18 mouse cellular contexts compared by ENCODE assay signal in genomic region chr12:117691336-117691735, GRCm38 (mm10).
DNase-seq lines count a peak whose midpoint lies in the region; ATAC-seq lines count a peak whose summit lies in the region.
"Had no signal": no experiment of that assay in that cellular context is flagged by ENCODE, and none has a peak within 500 bp of the region (broad histone marks: within the 10 kb centered on the region; RNA-seq: fewer than 3 reads in every experiment).

No protein-coding gene starts in this region.

- ATAC-seq in forebrain, embryonic 16.5 days, result no peak
- ATAC-seq in hindbrain, embryonic 15.5 days (ENCODE audit: low FRiP score, low read depth), result no peak
- no peak for ATAC-seq in neural tube, embryonic 13.5 days (ENCODE audit: low read depth)
- ATAC-seq: intestine, postnatal 0 days; lung, postnatal 0 days had no signal

- no peak overlapping the region for H3K4me3 ChIP-seq in heart, embryonic 10.5 days
- peak overlapping the region; percentile 13 for H3K4me3 ChIP-seq in forebrain, embryonic 16.5 days (replicated peaks; ENCODE audit: low read length)
- peak overlapping the region; percentile 51 for H3K4me3 ChIP-seq in hindbrain, embryonic 15.5 days
- H3K4me3 ChIP-seq in neural tube, embryonic 13.5 days, result peak overlapping the region; percentile 58
- H3K4me3 ChIP-seq: limb, embryonic 12.5 days; liver, embryonic 15.5 days had no signal

- H3K9ac ChIP-seq in forebrain, embryonic 16.5 days (replicated peaks; ENCODE audit: low read depth, low read length), result no peak overlapping the region
- H3K9ac ChIP-seq in hindbrain, embryonic 15.5 days, result peak overlapping the region; percentile 1; the same call in 1 of the 2 replicates
- peak overlapping the region; percentile 63 for H3K9ac ChIP-seq in neural tube, embryonic 13.5 days
- H3K9ac ChIP-seq: limb, embryonic 12.5 days; liver, embryonic 15.5 days had no signal

- no peaks in the 10 kb centered on the region for H3K9me3 ChIP-seq in heart, embryonic 10.5 days
- no peaks in the 10 kb centered on the region for H3K9me3 ChIP-seq in forebrain, embryonic 16.5 days (ENCODE audit: control insufficient read depth, low read length)
- no peaks in the 10 kb centered on the region for H3K9me3 ChIP-seq in hindbrain, embryonic 15.5 days
- H3K9me3 ChIP-seq in neural tube, embryonic 13.5 days, result no peaks in the 10 kb centered on the region
- H3K9me3 ChIP-seq: limb, embryonic 12.5 days; liver, embryonic 15.5 days had no signal

- H3K36me3 ChIP-seq in heart, embryonic 10.5 days, result no peaks in the 10 kb centered on the region
- H3K36me3 ChIP-seq in forebrain, embryonic 16.5 days (ENCODE audit: control insufficient read depth, insufficient read depth), result no peaks in the 10 kb centered on the region
- no peaks in the 10 kb centered on the region for H3K36me3 ChIP-seq in hindbrain, embryonic 15.5 days
- H3K36me3 ChIP-seq in neural tube, embryonic 13.5 days, result no peaks in the 10 kb centered on the region
- H3K36me3 ChIP-seq: limb, embryonic 12.5 days; liver, embryonic 15.5 days had no signal

- peak overlapping the region; percentile 46 for H3K4me2 ChIP-seq in forebrain, embryonic 16.5 days (ENCODE audit: low read length)
- peak overlapping the region; percentile 55 for H3K4me2 ChIP-seq in hindbrain, embryonic 15.5 days
- H3K4me2 ChIP-seq in neural tube, embryonic 13.5 days, result peak overlapping the region; percentile 79
- H3K4me2 ChIP-seq: limb, embryonic 12.5 days; liver, embryonic 15.5 days had no signal

- WGBS in heart, embryonic 10.5 days, result 71% methylated on average over 5 of the region's 5 CpGs
- 64% methylated on average over 5 of the region's 5 CpGs for WGBS in forebrain, embryonic 16.5 days
- WGBS in hindbrain, embryonic 15.5 days, result 57% methylated on average over 5 of the region's 5 CpGs
- 64% methylated on average over 5 of the region's 5 CpGs for WGBS in neural tube, embryonic 13.5 days

- DNase-seq in heart, embryonic 10.5 days (ENCODE audit: low spot score), result peak; percentile 66
- no peak for DNase-seq in heart, postnatal 36 days
- no peak for DNase-seq in thymus, postnatal 0 days (ENCODE audit: low spot score)
- no peak for DNase-seq in retina, postnatal 1 day
- DNase-seq: adrenal gland, adult 2 months; cerebellum, adult 11 months; cerebellum, postnatal 36 days; gastrocnemius, postnatal 25 days; heart, postnatal 10 days; thymus, postnatal 14 days had no signal

- H3K27me3 ChIP-seq in heart, embryonic 10.5 days (ENCODE audit: insufficient read depth, poor library complexity, severe bottlenecking), result peaks cover 7% of the 10 kb centered on the region
- H3K27me3 ChIP-seq in forebrain, embryonic 16.5 days (replicated peaks; ENCODE audit: control insufficient read depth, insufficient read depth, low read length), result no peaks in the 10 kb centered on the region
- H3K27me3 ChIP-seq in hindbrain, embryonic 15.5 days, result no peaks in the 10 kb centered on the region
- no peaks in the 10 kb centered on the region for H3K27me3 ChIP-seq in neural tube, embryonic 13.5 days
- H3K27me3 ChIP-seq: limb, embryonic 12.5 days; liver, embryonic 15.5 days had no signal

- peaks cover 10% of the 10 kb centered on the region for H3K4me1 ChIP-seq in heart, embryonic 10.5 days
- H3K4me1 ChIP-seq in forebrain, embryonic 16.5 days (replicated peaks; ENCODE audit: control insufficient read depth, insufficient read depth, low read length), result peaks cover 28% of the 10 kb centered on the region
- H3K4me1 ChIP-seq in hindbrain, embryonic 15.5 days (replicated peaks), result peaks cover 68% of the 10 kb centered on the region
- peaks cover 83% of the 10 kb centered on the region for H3K4me1 ChIP-seq in neural tube, embryonic 13.5 days (replicated peaks)
- H3K4me1 ChIP-seq: liver, embryonic 15.5 days had no signal

- H3K27ac ChIP-seq in heart, embryonic 10.5 days, result no peak overlapping the region
- H3K27ac ChIP-seq in forebrain, embryonic 16.5 days (ENCODE audit: low read length), result no peak overlapping the region
- H3K27ac ChIP-seq in hindbrain, embryonic 15.5 days (replicated peaks), result peak overlapping the region; percentile 46; the same call in 1 of the 2 replicates
- H3K27ac ChIP-seq in neural tube, embryonic 13.5 days (replicated peaks), result 0 out of 2 replicates have a peak overlapping the region, but pooled peaks have one; percentile 5
- H3K27ac ChIP-seq: limb, embryonic 12.5 days; liver, embryonic 15.5 days; stomach, postnatal 0 days had no signal

- intact Hi-C loops in heart, postnatal 36 days (cut with DNase I), result no loop called here

Comparison
In these comparisons a context has a peak if more than half of its experiments do, and no peak if none do; other contexts are left out.
1. H3K27ac ChIP-seq: peak in hindbrain, embryonic 15.5 days (single experiment) and neural tube, embryonic 13.5 days (single experiment); none in heart, embryonic 10.5 days (single experiment) and forebrain, embryonic 16.5 days (single experiment).
2. Peak in every context shown above with its lines, with median percentiles within 50 percentile points of each other: H3K4me2 ChIP-seq.